Mouse (Mus musculus) kidney, embryonic 16.5 days (tissue): Measurements from ENCODE around the gene Fpr-rs7. TPM values are rescaled to one million over a fixed set of nuclear protein-coding genes. Genes with fewer than 3 reads are reported as not detected.

ENCODE experiments used
- ATAC-seq: fragments of 200-750 bp; cut with Nextera tagmentation; 2 replicates; pipeline ENCODE4 v1.8.0; 2017; ENCODE audit warnings: moderate TSS enrichment; ENCODE audit not compliant: low FRiP score, low TSS enrichment
- H3K27ac ChIP-seq: fragments of 300-500 bp; sonication (generic); 2 replicates; pipeline ENCODE4 v1.5.1; 2014; ENCODE audit warnings: low read length
- H3K27me3 ChIP-seq: fragments of 300-500 bp; sonication (generic); 2 replicates; pipeline ENCODE4 v1.6.1; 2014; ENCODE audit warnings: low read length, control low read depth, mixed read lengths; ENCODE audit not compliant: insufficient read depth
- H3K36me3 ChIP-seq: fragments of 300-500 bp; sonication (generic); 2 replicates; pipeline ENCODE4 v1.6.1; 2014; ENCODE audit warnings: low read length, control low read depth, mixed read lengths; ENCODE audit not compliant: insufficient read depth
- H3K4me1 ChIP-seq: fragments of 300-500 bp; sonication (generic); 2 replicates; pipeline ENCODE4 v1.6.1; 2014; ENCODE audit warnings: low read length, control low read depth, mixed read lengths; ENCODE audit not compliant: insufficient read depth
- H3K4me2 ChIP-seq: fragments of 300-500 bp; sonication (generic); replicated peaks from 2 replicates; pipeline ENCODE4 v1.6.1; 2014; ENCODE audit warnings: low read depth, low read length
- H3K4me3 ChIP-seq: fragments of 300-500 bp; sonication (generic); 2 replicates; pipeline ENCODE4 v1.5.1; 2014; ENCODE audit warnings: mild to moderate bottlenecking, low read length
- H3K9ac ChIP-seq: fragments of 300-500 bp; sonication (generic); replicated peaks from 2 replicates; pipeline ENCODE4 v1.6.1; 2014; ENCODE audit warnings: low read length
- H3K9me3 ChIP-seq: fragments of 300-500 bp; sonication (generic); 2 replicates; pipeline ENCODE4 v1.6.1; 2016; ENCODE audit warnings: low read length, control low read depth
- WGBS: fragments of 180-500 bp; shearing (Covaris S2); extraction: QIAGEN DNeasy Blood & Tissue Kit; methylation state at CpG from one replicate; pipeline ENCODE4 v1.1.7; 2014; 5-methylcytosine and 5-hydroxymethylcytosine counted together
- polyA plus RNA-seq: library from polyadenylated mRNA; unstranded; fragments of >200 nt; fragmentation: Nextera tagmentation; extraction: Ambion mirVana; gene quantifications from 2 replicates; pipeline ENCODE4 v1.2.1, GENCODE M21; 2015

Fpr-rs7 gene
- not detected in 2 replicates for polyA plus RNA-seq

GRCm38 (mm10) chr17:20114126-20114525 is at the start of gene Fpr-rs7:
TSS of gene Fpr-rs7 (minus strand) at chr17:20114226.
- Histone ChIP-seq H3K4me1 (no peaks in the 10 kb centered on the region), H3K27me3 (no peaks in the 10 kb centered on the region), H3K4me3 (no peak within 1 kb of the TSS), H3K9me3 (peaks cover 15% of the 10 kb centered on the region; the same call in 1 of the 2 replicates), H3K4me2 (no peak within 1 kb of the TSS), H3K36me3 (no peaks in the 10 kb centered on the region), H3K27ac (no peak within 1 kb of the TSS), H3K9ac (no peak within 1 kb of the TSS)
- no peak for ATAC-seq

- Histone ChIP-seq H3K4me1 (no peaks in the 10 kb centered on the region), H3K27me3 (no peaks in the 10 kb centered on the region), H3K9ac (no peak overlapping the region), H3K27ac (no peak overlapping the region), H3K4me3 (no peak overlapping the region), H3K9me3 (peaks cover 12% of the 10 kb centered on the region), H3K36me3 (no peaks in the 10 kb centered on the region), H3K4me2 (no peak overlapping the region)
- 85% methylated on average over 6 of the region's 6 CpGs for WGBS
- no peak for ATAC-seq
Observed at GRCm38 (mm10) chr17:20074090-20074489, 39.9 kb downstream of the Fpr-rs7 start.

- ATAC-seq = no peak
- Histone ChIP-seq H3K4me3 (no peak overlapping the region), H3K4me2 (no peak overlapping the region), H3K27me3 (no peaks in the 10 kb centered on the region), H3K36me3 (no peaks in the 10 kb centered on the region), H3K9ac (no peak overlapping the region), H3K9me3 (peaks cover 11% of the 10 kb centered on the region), H3K27ac (no peak overlapping the region), H3K4me1 (no peaks in the 10 kb centered on the region)
- 89% methylated on average over 4 of the region's 4 CpGs for whole genome bisulfite sequencing
Observed at GRCm38 (mm10) chr17:20071656-20072396, 42.2 kb downstream of the Fpr-rs7 start.

Other genes with a start within 250 kb of the Fpr-rs7 start
- not detected in 2 replicates for gene Vmn2r104, start 65.9 kb downstream of the Fpr-rs7 start, polyA plus RNA-seq
- not detected in 2 replicates for gene Fpr-rs6, start 68.9 kb upstream of the Fpr-rs7 start, polyA plus RNA-seq
- gene Vmn2r105, start 120.8 kb upstream of the Fpr-rs7 start, polyA plus RNA-seq = not detected in 2 replicates
- not detected in 2 replicates for gene Vmn2r106, start 171.3 kb upstream of the Fpr-rs7 start, polyA plus RNA-seq
- gene Vmn2r107, start 231.0 kb upstream of the Fpr-rs7 start, polyA plus RNA-seq = not detected in 2 replicates